Mouse (Mus musculus): ENCODE results near the gene Dchs2.
"Not testable (repeated sequence)": the region's sequence is repeated elsewhere in the genome, so short reads cannot be mapped to it uniquely, and the experiment has no call there.

Dchs2 gene

GRCm38 (mm10) chr3:83127726-83128448, at the start of gene Dchs2:
Gene Dchs2 (plus strand): TSS chr3:83127948.
- DNase-seq (ENCODE audit: low read depth, low spot score) = no peak

DNA sequence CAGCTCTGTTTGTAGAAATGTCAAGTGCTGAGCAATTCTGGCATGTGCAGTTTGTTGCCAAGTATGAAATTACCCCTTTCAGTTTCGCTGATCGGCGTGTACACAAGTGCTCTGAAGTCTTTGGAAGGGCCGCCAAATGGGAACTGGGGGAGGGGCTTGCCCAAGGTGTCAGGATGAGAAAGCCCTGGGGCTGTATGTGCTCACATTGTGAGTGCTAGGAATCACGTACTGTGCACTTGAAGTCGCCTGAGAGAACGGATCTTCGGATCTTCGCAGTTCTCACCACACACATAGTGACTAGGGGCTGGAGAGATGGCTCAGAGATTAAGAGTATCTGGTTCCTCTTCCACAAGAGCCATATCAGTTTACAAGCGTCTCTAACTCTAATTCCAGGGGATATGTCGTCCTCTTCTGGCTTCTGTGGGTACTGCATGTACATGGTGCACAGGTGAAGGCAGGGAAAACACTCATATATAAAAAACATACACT, 47.1 kb upstream of the Dchs2 start:
- DNase-seq (ENCODE audit: low read depth, low spot score) = peak; percentile 18

GRCm38 (mm10) chr3:83097586-83097985, 30.2 kb upstream of the Dchs2 start:
- no peak for DNase-seq (ENCODE audit: low read depth, low spot score)

DNA sequence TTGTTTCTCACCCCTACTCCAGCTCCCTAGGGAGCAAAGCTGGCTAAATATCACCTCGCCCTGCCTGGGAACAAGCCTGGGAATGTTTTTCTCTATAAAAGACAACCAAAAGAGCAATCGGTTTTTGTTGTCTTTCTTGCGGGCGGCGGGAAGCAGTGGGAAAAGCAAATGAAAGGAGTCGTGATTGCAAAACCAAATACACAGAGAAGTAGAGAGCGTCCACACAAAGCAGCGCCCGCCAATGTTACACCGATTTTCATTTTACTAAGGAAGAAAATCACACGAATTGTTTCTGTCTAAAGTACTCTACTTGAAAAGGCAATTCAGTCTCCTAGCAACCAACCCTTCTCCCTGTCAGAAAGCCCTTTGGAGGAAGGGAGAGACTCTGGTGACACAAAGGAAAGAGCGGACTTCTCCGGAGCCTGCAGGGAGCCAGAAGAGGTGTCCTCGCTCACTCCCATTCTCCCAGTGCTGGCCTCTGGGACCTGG, 29.2 kb upstream of the Dchs2 start:
- DNase-seq (ENCODE audit: low read depth, low spot score) = no peak

- no peak for DNase-seq (ENCODE audit: low read depth, low spot score)
Observed at GRCm38 (mm10) chr3:83099139-83099538, 28.6 kb upstream of the Dchs2 start.

DNA sequence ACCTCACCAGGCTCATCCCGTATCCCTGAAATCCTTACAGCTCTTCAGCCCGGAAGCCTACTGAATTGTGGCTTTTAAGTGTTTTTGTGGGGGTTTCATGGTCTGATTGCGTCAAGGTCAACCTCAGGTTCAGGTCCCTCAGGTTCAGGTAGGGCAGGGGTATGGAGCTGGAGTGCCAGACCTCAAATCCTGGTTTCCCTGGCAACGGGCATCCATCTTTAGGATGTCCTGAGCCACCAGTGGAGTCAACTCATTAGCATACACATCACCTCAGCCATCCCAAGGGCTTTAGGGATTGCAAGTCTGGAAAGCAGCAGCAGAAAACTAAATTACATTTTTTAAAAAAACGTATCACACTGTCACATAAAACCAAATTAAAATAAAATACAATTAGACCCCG, 28.1 kb upstream of the Dchs2 start:
- no peak for DNase-seq (ENCODE audit: low read depth, low spot score)

GRCm38 (mm10) chr3:83102286-83102685, 25.5 kb upstream of the Dchs2 start:
- no peak for DNase-seq (ENCODE audit: low read depth, low spot score)

GRCm38 (mm10) chr3:83110163-83110562, 17.6 kb upstream of the Dchs2 start:
- no peak for DNase-seq (ENCODE audit: low read depth, low spot score)

DNA sequence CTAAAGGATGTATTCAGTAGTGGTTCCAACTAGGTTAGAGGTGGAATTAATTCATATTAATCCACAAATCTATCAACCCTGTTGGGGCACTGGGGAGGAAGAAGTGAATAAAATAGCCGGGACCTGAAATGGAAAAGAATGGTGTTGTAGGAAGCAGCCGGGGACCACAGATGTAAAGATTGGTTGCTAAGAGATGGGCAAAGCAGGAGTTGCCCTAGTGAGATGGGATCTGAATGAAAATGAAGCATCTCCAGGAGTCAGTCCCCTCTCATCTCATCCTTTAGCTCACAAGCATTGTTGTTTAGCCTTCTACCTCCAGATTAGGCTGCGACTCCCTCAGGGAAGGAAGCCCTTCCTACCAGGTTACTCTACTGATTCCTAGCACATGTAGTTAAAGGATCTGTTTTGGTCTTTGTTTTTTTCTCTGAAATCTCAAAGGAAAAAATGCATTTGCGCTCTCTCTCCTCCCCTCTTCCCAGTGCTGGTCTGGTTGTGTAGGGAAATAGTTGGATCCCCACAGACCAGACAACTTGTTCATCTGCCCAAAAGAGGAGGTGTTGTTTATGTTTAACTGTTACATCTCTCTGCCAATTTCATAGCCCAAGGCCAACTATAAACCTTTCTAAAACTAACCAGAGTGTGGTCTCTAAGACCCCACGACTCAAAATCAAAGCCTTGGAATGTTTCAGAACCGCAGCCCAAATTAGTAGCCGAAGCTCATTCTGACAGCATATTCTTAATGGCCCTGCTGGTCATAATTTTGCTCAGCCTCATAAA, 16.1 kb upstream of the Dchs2 start:
- no peak for DNase-seq (ENCODE audit: low read depth, low spot score)

GRCm38 (mm10) chr3:83112869-83113268, 14.9 kb upstream of the Dchs2 start:
- no peak for DNase-seq (ENCODE audit: low read depth, low spot score)

DNA sequence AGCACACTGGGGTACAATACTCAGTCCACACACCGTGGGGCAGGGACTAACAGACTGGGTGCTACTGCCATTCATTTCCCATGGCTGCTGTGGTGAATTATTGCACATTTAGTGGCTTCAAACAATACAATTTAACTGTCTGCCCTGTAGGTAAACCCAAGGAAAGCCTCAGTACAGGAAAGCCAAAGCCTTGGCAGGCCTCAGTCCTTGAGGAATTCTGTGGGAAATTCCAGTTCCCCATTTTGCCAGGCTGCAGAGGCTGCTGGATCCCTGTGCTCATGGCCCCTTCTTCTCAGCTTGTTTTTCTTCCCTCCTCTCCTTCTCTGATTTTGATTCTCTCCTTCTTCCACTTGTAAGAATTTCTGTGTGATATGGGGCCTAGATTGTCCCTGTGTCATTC, 12.8 kb upstream of the Dchs2 start:
- DNase-seq (ENCODE audit: low read depth, low spot score) = no peak

- no peak for DNase-seq (ENCODE audit: low read depth, low spot score)
Observed at GRCm38 (mm10) chr3:83117592-83117991, 10.2 kb upstream of the Dchs2 start.

DNA sequence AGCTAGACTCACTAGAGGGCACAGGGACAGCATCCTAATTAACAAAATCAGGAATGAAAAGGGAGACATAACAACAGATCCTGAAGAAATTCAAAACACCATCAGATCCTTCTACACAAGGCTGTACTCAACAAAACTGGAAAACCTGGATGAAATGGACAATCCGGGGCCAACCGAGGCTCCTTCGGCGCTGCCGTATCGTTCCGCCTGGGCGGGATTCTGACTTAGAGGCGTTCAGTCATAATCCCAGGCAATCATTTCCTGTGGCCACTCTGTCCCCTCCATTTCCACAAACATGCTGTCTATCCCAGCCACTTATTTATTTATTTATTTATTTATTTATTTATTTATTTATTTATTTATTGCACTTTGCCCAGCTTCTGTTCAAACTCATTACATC, 3.8 kb upstream of the Dchs2 start:
- not testable (repeated sequence) for DNase-seq (ENCODE audit: low read depth, low spot score)

DNA sequence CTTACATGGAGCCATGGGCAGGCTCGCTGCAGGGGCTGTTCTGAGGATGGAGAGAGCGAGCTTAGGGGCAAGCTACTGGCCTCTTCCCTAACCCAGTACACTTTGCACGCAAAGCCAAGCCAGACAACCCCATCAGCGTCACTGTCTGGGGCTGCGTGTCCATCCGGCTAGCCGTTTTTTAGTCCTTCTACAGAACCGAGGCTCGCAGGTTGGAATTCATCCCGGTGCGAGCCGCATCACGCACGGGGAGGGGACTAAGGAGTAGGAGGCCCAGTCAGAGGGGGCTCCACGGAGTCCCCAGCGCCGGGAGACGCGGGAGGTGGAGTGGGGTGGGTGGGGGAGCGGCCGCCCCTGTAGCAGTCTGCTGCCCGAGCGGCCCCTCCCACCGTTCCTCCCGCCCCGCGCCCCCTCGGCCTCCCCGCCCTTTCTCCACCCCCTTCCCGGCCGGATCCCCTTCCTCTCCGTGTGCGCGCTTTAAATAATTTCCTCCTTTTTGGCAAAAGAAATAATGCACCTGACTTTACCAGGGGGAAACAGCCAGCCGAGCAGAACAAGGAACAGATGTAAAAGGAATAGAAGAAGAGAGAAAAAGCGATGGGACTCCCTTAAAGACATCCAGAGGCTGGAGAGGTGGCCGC, 541 bp upstream of the Dchs2 start:
- DNase-seq (ENCODE audit: low read depth, low spot score) = no peak

DNA sequence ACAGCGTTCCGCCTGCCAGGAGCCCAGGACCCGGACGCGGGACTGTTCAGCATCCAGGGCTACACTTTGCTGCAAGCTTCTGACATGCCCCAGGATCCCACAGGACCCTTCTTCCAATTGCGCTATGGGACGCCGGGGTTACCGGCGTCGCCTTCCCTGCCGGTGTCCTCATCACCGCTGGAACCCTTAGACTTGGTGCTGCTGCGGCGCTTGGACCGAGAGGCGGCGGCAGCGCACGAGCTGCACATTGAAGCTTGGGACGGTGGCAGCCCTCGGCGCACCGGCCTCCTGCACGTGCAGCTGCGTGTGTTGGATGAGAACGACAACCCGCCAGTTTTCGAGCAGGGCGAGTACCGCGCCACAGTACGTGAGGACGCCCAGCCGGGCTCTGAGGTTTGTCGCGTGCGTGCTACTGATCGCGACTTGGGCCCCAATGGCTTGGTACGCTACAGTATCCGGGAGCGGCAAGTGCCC, 738 bp downstream of the Dchs2 start:
- DNase-seq (ENCODE audit: low read depth, low spot score) = no peak

DNA sequence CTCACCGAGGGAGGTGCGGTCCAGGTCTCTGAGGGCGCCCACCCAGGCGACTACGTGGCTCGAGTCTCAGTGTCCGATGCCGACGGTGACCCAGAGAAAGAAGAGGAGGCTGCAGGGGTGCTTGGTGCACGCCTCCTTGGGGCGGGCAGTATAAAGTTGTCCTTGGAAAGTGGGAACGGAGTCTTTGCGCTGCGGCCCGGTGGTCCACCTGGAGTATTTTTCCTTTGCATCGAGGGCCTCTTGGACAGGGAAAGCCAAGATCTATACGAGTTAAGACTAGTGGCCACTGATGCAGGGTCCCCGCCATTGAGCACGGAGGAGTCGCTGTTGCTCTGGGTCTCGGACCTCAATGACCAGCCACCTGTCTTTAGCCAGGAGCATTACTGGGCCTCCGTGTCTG, 1.4 kb downstream of the Dchs2 start:
- DNase-seq (ENCODE audit: low read depth, low spot score) = no peak

DNA sequence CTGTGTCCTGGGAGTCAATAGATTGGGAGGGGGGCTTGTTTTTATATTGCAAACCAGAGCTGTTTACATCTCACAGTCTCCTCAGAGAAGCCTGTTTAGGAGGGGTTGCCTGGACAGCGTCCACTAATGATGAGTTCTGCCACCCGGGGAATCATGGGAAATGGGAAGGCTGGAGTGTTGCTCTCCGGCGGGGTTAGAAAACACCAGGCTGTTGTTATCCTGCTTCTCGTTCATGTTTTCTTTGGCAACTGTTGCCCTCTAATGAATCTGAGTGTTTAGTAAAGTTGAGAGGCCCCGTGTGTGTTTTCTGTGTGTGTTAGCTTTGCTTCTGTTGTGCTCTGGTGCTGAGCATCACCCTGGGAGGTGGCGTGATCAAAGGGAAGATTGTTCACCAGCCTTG, 8.7 kb downstream of the Dchs2 start:
- DNase-seq (ENCODE audit: low read depth, low spot score) = no peak

- no peak for DNase-seq (ENCODE audit: low read depth, low spot score)
Observed at GRCm38 (mm10) chr3:83138820-83139219, 11.1 kb downstream of the Dchs2 start.

- no peak for DNase-seq (ENCODE audit: low read depth, low spot score)
Observed at GRCm38 (mm10) chr3:83145610-83146009, 17.9 kb downstream of the Dchs2 start.

DNA sequence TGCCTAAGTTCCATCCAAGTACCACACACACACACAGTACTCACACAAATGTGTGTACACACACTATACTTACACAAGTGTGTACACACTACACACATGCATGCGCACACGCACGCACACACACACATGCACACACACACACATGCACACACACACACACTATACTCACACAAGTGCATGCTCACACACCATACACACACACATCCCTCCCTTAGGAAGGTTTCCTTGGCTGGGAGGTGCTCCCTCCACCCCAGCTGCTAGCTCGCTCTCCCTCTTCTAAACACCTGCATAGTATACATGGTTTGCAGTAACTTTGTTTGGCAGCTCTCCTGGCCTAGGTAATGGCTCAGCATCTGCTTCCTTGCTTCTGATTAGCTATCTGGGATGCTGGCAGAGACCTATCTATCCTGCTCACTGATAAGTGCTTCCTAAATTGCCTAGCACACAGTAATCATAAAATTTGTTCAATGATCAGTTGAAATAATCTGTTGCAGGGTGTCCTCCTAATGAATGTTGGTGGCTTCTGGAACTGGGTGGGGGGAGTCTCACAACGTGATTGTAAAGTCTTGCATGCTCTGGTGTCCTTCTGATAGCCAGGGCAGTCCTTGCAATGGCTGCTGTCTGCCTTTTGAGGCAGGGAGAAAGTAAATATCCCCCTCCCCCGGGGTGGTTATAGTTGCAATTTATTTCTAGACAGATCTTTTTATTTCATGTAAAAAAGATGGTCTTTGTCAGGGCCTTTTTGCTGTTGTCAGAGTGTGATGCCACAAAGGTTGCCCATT, 19.7 kb downstream of the Dchs2 start:
- no peak for DNase-seq (ENCODE audit: low read depth, low spot score)

DNA sequence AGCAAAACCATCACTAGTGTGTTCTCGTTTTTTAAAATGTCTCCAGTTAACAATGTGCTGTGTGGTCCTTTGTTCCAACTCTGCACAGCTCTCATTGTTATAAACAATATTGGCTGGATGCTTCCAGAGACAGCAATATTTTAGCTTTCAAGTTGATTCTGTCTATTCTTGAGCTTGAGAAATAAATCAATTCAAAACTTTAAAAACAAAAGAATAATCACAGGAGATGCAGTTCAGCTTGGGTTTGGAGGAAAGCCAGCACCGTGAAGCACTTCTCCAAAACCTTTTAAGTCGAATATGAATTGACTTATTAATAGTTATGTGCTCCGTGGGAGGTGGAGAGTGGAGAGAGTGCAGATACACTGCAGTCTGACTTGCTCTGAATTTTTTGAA, 20.3 kb downstream of the Dchs2 start:
- DNase-seq (ENCODE audit: low read depth, low spot score) = no peak
